Mouse (Mus musculus) midbrain, postnatal 0 days (tissue): ENCODE results near the gene Cntn4. TPM values are rescaled to one million over a fixed set of nuclear protein-coding genes. Genes with fewer than 3 reads are reported as not detected.
A peak's percentile ranks its signal among the peaks of the same experiment; 100 is the strongest.

Source experiments
- ATAC-seq: fragments of 200-750 bp; cut with Nextera tagmentation; 2 replicates; pipeline ENCODE4 v1.8.0; 2017; ENCODE audit warnings: moderate number of reproducible peaks, mild to moderate bottlenecking, moderate TSS enrichment, moderate library complexity; ENCODE audit not compliant: low FRiP score
- DNase-seq: peaks from one replicate; pipeline ENCODE4 v3.0.0-alpha.2; 2015; ENCODE audit warnings: low spot score
- H3K27ac ChIP-seq: fragments of 300-500 bp; sonication (generic); 2 replicates; pipeline ENCODE4 v1.5.1; 2014; ENCODE audit warnings: low read depth, mild to moderate bottlenecking, low read length, mixed read lengths
- H3K27me3 ChIP-seq: fragments of 300-500 bp; sonication (generic); 2 replicates; pipeline ENCODE4 v1.6.1; 2014; ENCODE audit warnings: low read length, control low read depth, mixed read lengths; ENCODE audit not compliant: insufficient read depth
- H3K36me3 ChIP-seq: fragments of 300-500 bp; sonication (generic); 2 replicates; pipeline ENCODE4 v1.6.1; 2014; ENCODE audit warnings: low read length, control low read depth, mixed read lengths; ENCODE audit not compliant: insufficient read depth
- H3K4me1 ChIP-seq: fragments of 300-500 bp; sonication (generic); 2 replicates; pipeline ENCODE4 v1.6.1; 2014; ENCODE audit warnings: mild to moderate bottlenecking, control low read depth, antibody characterized with exemption, low read length, mixed read lengths; ENCODE audit not compliant: insufficient read depth
- H3K4me2 ChIP-seq: fragments of 300-500 bp; sonication (generic); 2 replicates; pipeline ENCODE4 v1.6.1; 2014; ENCODE audit warnings: low read depth, mild to moderate bottlenecking, low read length, mixed read lengths; ENCODE audit not compliant: poor library complexity, severe bottlenecking
- H3K4me3 ChIP-seq: fragments of 300-500 bp; sonication (generic); 2 replicates; pipeline ENCODE4 v1.5.1; 2014; ENCODE audit warnings: low read depth, mild to moderate bottlenecking, low read length, moderate library complexity
- H3K9ac ChIP-seq: fragments of 300-500 bp; sonication (generic); replicated peaks from 2 replicates; pipeline ENCODE4 v1.6.1; 2014; ENCODE audit warnings: mild to moderate bottlenecking, low read length, moderate library complexity, mixed read lengths; ENCODE audit not compliant: poor library complexity, severe bottlenecking
- H3K9me3 ChIP-seq: fragments of 300-500 bp; sonication (generic); 2 replicates; pipeline ENCODE4 v1.6.1; 2016; ENCODE audit warnings: low read length, control low read depth
- CTCF ChIP-seq: IDR thresholded peaks from 2 replicates; pipeline ENCODE4 v1.5.1; 2016; ENCODE audit warnings: antibody characterized with exemption, mild to moderate bottlenecking
- WGBS: fragments of 180-500 bp; shearing (Covaris S2); extraction: QIAGEN DNeasy Blood & Tissue Kit; methylation state at CpG from one replicate; pipeline ENCODE4 v1.1.7; 2014; 5-methylcytosine and 5-hydroxymethylcytosine counted together
- polyA plus RNA-seq: library from polyadenylated mRNA; unstranded; fragments of >200 nt; fragmentation: Nextera tagmentation; extraction: Ambion mirVana; gene quantifications from 2 replicates; pipeline ENCODE4 v1.2.1, GENCODE M21; 2015
- total RNA-seq: library from RNA; depleted of rRNA; stranded (reverse); fragments of >200 nt; gene quantifications from 2 replicates; pipeline ENCODE4 v1.2.3, GENCODE M21; 2014

The Cntn4 gene
- total and polyA plus RNA-seq, 2 experiments from 2014 or later, result 22.3 to 28.5 TPM

DNA sequence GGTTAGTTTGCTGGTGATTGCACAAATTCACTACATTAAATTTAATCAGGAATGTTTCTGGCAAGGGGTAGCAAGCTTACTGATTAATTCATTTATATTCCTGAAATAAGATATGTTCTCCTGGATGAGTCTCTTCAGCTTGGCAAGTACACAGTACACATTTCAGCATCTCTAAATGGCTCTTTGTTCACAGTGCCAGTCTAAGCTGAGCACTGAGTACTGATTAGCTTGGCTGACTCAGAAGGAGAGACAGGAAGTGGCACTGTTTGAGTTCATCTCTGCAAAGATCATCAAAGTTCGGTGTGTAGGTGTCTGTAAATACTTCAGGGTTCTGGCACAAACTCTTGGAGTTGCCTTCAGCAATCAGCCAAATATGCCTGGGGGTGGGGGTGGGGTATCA is 169.8 kb downstream of the Cntn4 start:
- Histone ChIP-seq H3K9ac (no peak overlapping the region), H3K36me3 (no peaks in the 10 kb centered on the region), H3K4me2 (no peak overlapping the region), H3K9me3 (no peaks in the 10 kb centered on the region), H3K4me3 (no peak overlapping the region), H3K4me1 (no peaks in the 10 kb centered on the region), H3K27me3 (no peaks in the 10 kb centered on the region), H3K27ac (no peak overlapping the region)
- DNase-seq (peak; percentile 61), ATAC-seq (peak; percentile 54; the same call in 1 of the 2 replicates)
- no peak for TF ChIP-seq CTCF
- 71% methylated on average over 1 of the region's 1 CpGs for WGBS

DNA sequence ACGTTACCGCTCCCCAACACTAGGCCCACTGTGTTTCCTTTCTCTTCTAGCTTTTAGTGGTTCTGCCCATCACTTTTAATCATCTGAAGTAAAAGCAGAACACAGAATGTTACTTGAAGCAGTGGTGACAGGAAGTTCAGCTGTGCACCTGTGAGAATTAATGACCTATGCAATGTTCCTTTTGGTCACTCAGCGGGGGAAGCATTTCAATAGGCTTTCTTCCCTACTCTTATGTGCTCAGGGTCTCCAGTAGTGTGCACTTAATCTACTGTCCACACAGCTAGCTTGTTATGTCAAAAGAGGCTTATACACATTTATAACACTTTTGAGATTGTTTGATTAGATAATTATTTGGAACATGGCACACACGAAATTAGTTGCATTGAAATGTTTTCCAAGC is 215.4 kb downstream of the Cntn4 start:
- no peak overlapping the region for H3K27ac ChIP-seq
- H3K9me3 ChIP-seq, result no peaks in the 10 kb centered on the region
- no peaks in the 10 kb centered on the region for H3K36me3 ChIP-seq
- H3K4me2 ChIP-seq, result no peak overlapping the region
- 81% methylated on average over 4 of the region's 4 CpGs for WGBS
- no peak overlapping the region for H3K9ac ChIP-seq
- H3K4me3 ChIP-seq, result no peak overlapping the region
- H3K27me3 ChIP-seq, result no peaks in the 10 kb centered on the region
- H3K4me1 ChIP-seq, result no peaks in the 10 kb centered on the region
- ATAC-seq (no peak), DNase-seq (no peak)
- TF ChIP-seq CTCF, result no peak

DNA sequence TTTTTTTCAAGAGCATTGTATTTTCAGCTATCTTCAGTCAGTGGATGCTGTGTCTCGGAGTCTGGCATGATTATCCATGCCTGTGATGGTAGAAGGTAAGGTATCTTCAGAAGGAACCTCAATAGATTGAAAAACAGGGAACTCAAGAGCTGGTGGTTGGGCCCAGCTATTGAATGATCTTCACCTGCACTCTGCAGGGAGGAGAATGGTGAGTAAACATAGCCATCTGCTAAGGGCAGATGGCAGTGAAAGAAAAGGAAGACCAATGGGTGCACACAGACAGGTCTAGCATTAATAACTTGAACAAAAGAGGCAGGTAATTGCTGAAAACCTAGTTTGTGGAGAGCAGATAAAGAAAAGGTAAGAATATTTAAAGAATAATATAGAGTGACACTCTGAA is 261.0 kb downstream of the Cntn4 start:
- no peak overlapping the region for H3K4me2 ChIP-seq
- no peak overlapping the region for H3K4me3 ChIP-seq
- no peak overlapping the region for H3K9ac ChIP-seq
- no peaks in the 10 kb centered on the region for H3K36me3 ChIP-seq
- ATAC-seq (no peak), DNase-seq (no peak)
- H3K4me1 ChIP-seq, result no peaks in the 10 kb centered on the region
- H3K27me3 ChIP-seq, result no peaks in the 10 kb centered on the region
- 85% methylated on average over 1 of the region's 1 CpGs for WGBS
- TF ChIP-seq CTCF, result no peak
- H3K27ac ChIP-seq, result no peak overlapping the region
- no peaks in the 10 kb centered on the region for H3K9me3 ChIP-seq

DNA sequence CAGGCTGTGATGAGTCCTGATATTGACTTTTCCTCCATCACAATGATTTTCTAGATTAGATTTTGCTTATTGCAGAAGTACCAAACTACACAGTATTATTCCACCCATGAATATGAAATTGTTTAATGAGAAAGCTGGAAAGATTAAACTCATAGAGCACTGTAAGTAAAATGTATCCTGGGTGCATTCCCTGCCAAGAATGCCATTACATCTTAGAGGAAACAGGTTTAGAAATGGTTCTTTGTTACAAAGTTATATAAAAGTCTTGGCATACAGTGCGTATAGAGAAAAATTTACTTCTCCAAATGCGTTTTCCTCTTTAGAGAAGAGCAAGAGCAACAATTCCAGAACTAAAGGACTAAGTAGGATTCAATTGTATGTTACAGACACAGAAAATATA is 261.8 kb downstream of the Cntn4 start:
- Histone ChIP-seq H3K4me2 (no peak overlapping the region), H3K27me3 (no peaks in the 10 kb centered on the region), H3K4me3 (no peak overlapping the region), H3K9ac (no peak overlapping the region), H3K36me3 (no peaks in the 10 kb centered on the region), H3K9me3 (no peaks in the 10 kb centered on the region), H3K27ac (no peak overlapping the region), H3K4me1 (no peaks in the 10 kb centered on the region)
- 84% methylated on average over 2 of the region's 2 CpGs for WGBS
- ATAC-seq (no peak), DNase-seq (no peak)
- no peak for TF ChIP-seq CTCF

DNA sequence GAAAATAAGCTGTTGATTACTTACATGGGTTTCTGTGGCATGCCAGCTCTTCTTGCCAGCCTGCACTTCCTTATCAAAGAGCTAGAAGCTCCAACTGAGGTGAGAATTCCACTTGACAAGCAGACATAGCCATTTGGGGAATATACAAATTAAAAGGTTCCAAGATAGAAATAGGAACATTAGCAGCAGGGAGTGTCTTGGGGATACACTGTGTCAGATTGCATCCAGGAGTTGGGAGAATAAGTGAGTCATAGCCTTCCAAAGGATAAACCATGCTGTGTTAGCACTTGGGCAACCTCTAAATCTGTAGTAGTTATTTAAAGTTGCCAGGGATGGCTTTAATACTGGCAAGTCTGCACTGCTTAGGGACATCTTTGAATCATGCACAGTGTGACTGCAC is 263.1 kb downstream of the Cntn4 start:
- Histone ChIP-seq H3K9ac (no peak overlapping the region), H3K27ac (no peak overlapping the region), H3K9me3 (no peaks in the 10 kb centered on the region), H3K27me3 (no peaks in the 10 kb centered on the region), H3K4me1 (no peaks in the 10 kb centered on the region), H3K4me2 (no peak overlapping the region), H3K4me3 (no peak overlapping the region), H3K36me3 (no peaks in the 10 kb centered on the region)
- DNase-seq, result no peak
- TF ChIP-seq CTCF, result no peak
- ATAC-seq, result no peak

DNA sequence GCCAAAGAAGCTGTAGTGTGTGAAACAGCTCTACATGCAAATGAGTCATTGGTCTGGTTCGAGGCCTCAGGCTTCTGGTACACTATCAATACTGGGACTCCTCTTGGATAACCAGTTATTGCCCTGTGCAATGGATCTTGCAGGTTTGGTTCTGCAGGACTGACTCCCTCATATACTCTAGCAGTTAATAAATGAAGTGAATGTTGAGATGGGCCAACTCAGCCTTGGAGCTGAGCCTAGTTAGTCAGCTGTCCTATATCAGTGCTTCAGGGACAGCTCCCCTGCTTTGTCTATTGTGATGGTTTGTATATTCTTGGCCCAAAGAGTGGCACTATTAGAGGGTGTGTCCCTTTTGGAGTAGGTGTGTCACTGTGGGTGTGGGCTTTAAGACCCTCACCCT is 314.0 kb downstream of the Cntn4 start:
- Histone ChIP-seq H3K36me3 (no peaks in the 10 kb centered on the region), H3K4me2 (no peak overlapping the region), H3K9ac (no peak overlapping the region), H3K4me3 (no peak overlapping the region), H3K4me1 (no peaks in the 10 kb centered on the region), H3K27me3 (no peaks in the 10 kb centered on the region), H3K9me3 (no peaks in the 10 kb centered on the region), H3K27ac (no peak overlapping the region)
- no peak for TF ChIP-seq CTCF
- DNase-seq (no peak), ATAC-seq (no peak)
- 69% methylated on average over 1 of the region's 1 CpGs for WGBS

DNA sequence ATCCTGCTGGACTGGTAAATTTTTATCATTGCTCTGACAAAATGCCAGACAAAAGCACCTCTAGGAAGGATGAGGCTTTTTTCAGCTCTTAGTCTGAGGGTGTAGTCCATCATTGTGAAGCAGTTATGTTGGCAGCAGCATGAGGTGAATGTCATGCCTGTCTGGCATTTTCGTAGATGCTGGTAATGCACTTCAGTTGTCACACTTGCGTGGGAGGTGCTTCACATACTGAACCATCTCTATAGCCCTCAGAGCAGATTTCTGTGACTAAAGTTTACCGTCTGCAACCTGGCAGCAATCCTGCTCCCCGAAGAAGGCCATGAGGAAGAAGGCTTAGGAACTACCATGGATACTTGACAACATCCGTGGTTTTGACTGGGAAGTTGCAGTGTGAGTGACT is 335.6 kb downstream of the Cntn4 start:
- no peak overlapping the region for H3K4me3 ChIP-seq
- 79% methylated on average over 5 of the region's 5 CpGs for WGBS

More for the DNA sequence above, 335.6 kb downstream of the Cntn4 start:
- H3K36me3 ChIP-seq, result no peaks in the 10 kb centered on the region
- H3K9ac ChIP-seq, result no peak overlapping the region
- DNase-seq (no peak), ATAC-seq (no peak)
- H3K4me1 ChIP-seq, result no peaks in the 10 kb centered on the region
- H3K9me3 ChIP-seq, result no peaks in the 10 kb centered on the region
- H3K27me3 ChIP-seq, result no peaks in the 10 kb centered on the region
- no peak for TF ChIP-seq CTCF
- no peak overlapping the region for H3K27ac ChIP-seq
- H3K4me2 ChIP-seq, result no peak overlapping the region
